Mouse (Mus musculus) embryonic facial prominence, embryonic 15.5 days (tissue): Measurements from ENCODE around the gene Mid1ip1. TPM values are rescaled to one million over a fixed set of nuclear protein-coding genes. Genes with fewer than 3 reads are reported as not detected.
A peak's percentile ranks its signal among the peaks of the same experiment; 100 is the strongest.

Experiments used
- ATAC-seq: fragments of 200-750 bp; cut with Nextera tagmentation; 2 replicates; pipeline ENCODE4 v1.8.0; 2017; ENCODE audit warnings: low read depth, moderate TSS enrichment; ENCODE audit not compliant: insufficient number of reproducible peaks, low FRiP score, low TSS enrichment
- H3K27ac ChIP-seq: fragments of 300-500 bp; sonication (generic); replicated peaks from 2 replicates; pipeline ENCODE4 v1.5.1; 2015; ENCODE audit warnings: mild to moderate bottlenecking, inconsistent platforms
- H3K27me3 ChIP-seq: fragments of 300-500 bp; sonication (generic); 2 replicates; pipeline ENCODE4 v1.6.1; 2015; ENCODE audit warnings: inconsistent platforms
- H3K36me3 ChIP-seq: fragments of 300-500 bp; sonication (generic); 2 replicates; pipeline ENCODE4 v1.6.1; 2015; ENCODE audit warnings: mild to moderate bottlenecking, inconsistent platforms
- H3K4me1 ChIP-seq: fragments of 300-500 bp; sonication (generic); 2 replicates; pipeline ENCODE4 v1.6.1; 2015; ENCODE audit warnings: inconsistent platforms
- H3K4me2 ChIP-seq: fragments of 300-500 bp; sonication (generic); replicated peaks from 2 replicates; pipeline ENCODE4 v1.6.1; 2015; ENCODE audit warnings: mild to moderate bottlenecking, inconsistent platforms
- H3K4me3 ChIP-seq: fragments of 300-500 bp; sonication (generic); replicated peaks from 2 replicates; pipeline ENCODE4 v1.5.1; 2015; ENCODE audit warnings: mild to moderate bottlenecking, inconsistent platforms
- H3K9ac ChIP-seq: fragments of 300-500 bp; sonication (generic); 2 replicates; pipeline ENCODE4 v1.6.1; 2015; ENCODE audit warnings: inconsistent platforms
- H3K9me3 ChIP-seq: fragments of 300-500 bp; sonication (generic); replicated peaks from 2 replicates; pipeline ENCODE4 v1.6.1; 2016; ENCODE audit warnings: inconsistent platforms
- WGBS: fragments of 180-500 bp; shearing (Covaris S2); methylation state at CpG from one replicate; pipeline ENCODE4 v1.1.7; 2015; 5-methylcytosine and 5-hydroxymethylcytosine counted together
- polyA plus RNA-seq: library from polyadenylated mRNA; unstranded; fragments of >200 nt; fragmentation: Nextera tagmentation; extraction: Ambion mirVana; gene quantifications from 2 replicates; pipeline ENCODE4 v1.2.1, GENCODE M21; 2015

Mid1ip1 gene
- polyA plus RNA-seq, result 42.5 and 45.6 TPM in 2 replicates

- WGBS, result 11% methylated on average over 12 of the region's 12 CpGs
- peak within 1 kb of the TSS; percentile 26 for H3K4me3 ChIP-seq
- H3K27ac ChIP-seq, result 0 out of 2 replicates have a peak within 1 kb of the TSS, but pooled peaks have one; percentile 28
- no peaks in the 10 kb centered on the region for H3K9me3 ChIP-seq
- H3K4me1 ChIP-seq, result no peaks in the 10 kb centered on the region
- H3K36me3 ChIP-seq, result no peaks in the 10 kb centered on the region
- no peaks in the 10 kb centered on the region for H3K27me3 ChIP-seq
- H3K4me2 ChIP-seq, result peak within 1 kb of the TSS; percentile 39
- H3K9ac ChIP-seq, result no peak within 1 kb of the TSS
- ATAC-seq, result peak; percentile 86
These were observed at the start of gene Mid1ip1 for GRCm38 (mm10) chrX:10714696-10715140. Mid1ip1 (plus strand) TSS chrX:10715013.

- Histone ChIP-seq H3K4me2 (no peak overlapping the region), H3K27me3 (no peaks in the 10 kb centered on the region), H3K36me3 (no peaks in the 10 kb centered on the region), H3K9ac (no peak overlapping the region), H3K4me1 (no peaks in the 10 kb centered on the region), H3K9me3 (no peaks in the 10 kb centered on the region), H3K4me3 (no peak overlapping the region), H3K27ac (no peak overlapping the region)
- WGBS, result 75% methylated on average over 5 of the region's 5 CpGs
- no peak for ATAC-seq
These were observed 20.2 kb upstream of the Mid1ip1 start for GRCm38 (mm10) chrX:10694455-10695180.

- Histone ChIP-seq H3K27me3 (no peaks in the 10 kb centered on the region), H3K9ac (no peak overlapping the region), H3K4me2 (no peak overlapping the region), H3K27ac (no peak overlapping the region), H3K36me3 (no peaks in the 10 kb centered on the region), H3K9me3 (no peaks in the 10 kb centered on the region), H3K4me3 (no peak overlapping the region), H3K4me1 (no peaks in the 10 kb centered on the region)
- 84% methylated on average over 3 of the region's 3 CpGs for WGBS
- ATAC-seq, result no peak
These were observed 8.1 kb upstream of the Mid1ip1 start for GRCm38 (mm10) chrX:10706728-10707127.

GRCm38 (mm10) chrX:10713839-10714637 is 775 bp upstream of the Mid1ip1 start:
- 32% methylated on average over 11 of the region's 11 CpGs for WGBS

GRCm38 (mm10) chrX:10716917-10717763 is 2.3 kb downstream of the Mid1ip1 start:
- ATAC-seq, result peak; percentile 91
- H3K27ac ChIP-seq, result peak overlapping the region; percentile 71
- WGBS, result 15% methylated on average over 49 of the region's 50 CpGs
- peak overlapping the region; percentile 57 for H3K4me2 ChIP-seq
- H3K4me3 ChIP-seq, result peak overlapping the region; percentile 54
- H3K9me3 ChIP-seq, result no peaks in the 10 kb centered on the region
- H3K9ac ChIP-seq, result peak overlapping the region; percentile 33
- H3K27me3 ChIP-seq, result no peaks in the 10 kb centered on the region
- no peaks in the 10 kb centered on the region for H3K4me1 ChIP-seq
- no peaks in the 10 kb centered on the region for H3K36me3 ChIP-seq

More at GRCm38 (mm10) chrX:10713839-10714637, 775 bp upstream of the Mid1ip1 start:
- H3K4me3 ChIP-seq, result peak overlapping the region; percentile 26
- H3K27ac ChIP-seq, result 0 out of 2 replicates have a peak overlapping the region, but pooled peaks have one; percentile 17
- H3K36me3 ChIP-seq, result no peaks in the 10 kb centered on the region
- no peaks in the 10 kb centered on the region for H3K4me1 ChIP-seq
- no peak for ATAC-seq
- H3K9ac ChIP-seq, result no peak overlapping the region
- H3K4me2 ChIP-seq, result peak overlapping the region; percentile 39
- no peaks in the 10 kb centered on the region for H3K27me3 ChIP-seq
- H3K9me3 ChIP-seq, result no peaks in the 10 kb centered on the region

- WGBS, result 15% methylated on average over 61 of the region's 61 CpGs
- peak overlapping the region; percentile 57 for H3K4me2 ChIP-seq
- H3K4me3 ChIP-seq, result peak overlapping the region; percentile 54
- no peaks in the 10 kb centered on the region for H3K9me3 ChIP-seq
- 0 out of 2 replicates have a peak, but pooled peaks have one; percentile 2 for ATAC-seq
- no peaks in the 10 kb centered on the region for H3K36me3 ChIP-seq
- peak overlapping the region; percentile 71 for H3K27ac ChIP-seq
- H3K4me1 ChIP-seq, result no peaks in the 10 kb centered on the region
- peak overlapping the region; percentile 33 for H3K9ac ChIP-seq
- no peaks in the 10 kb centered on the region for H3K27me3 ChIP-seq
These were observed 3.4 kb downstream of the Mid1ip1 start for GRCm38 (mm10) chrX:10718021-10718837.

GRCm38 (mm10) chrX:10718838-10719539 is 4.2 kb downstream of the Mid1ip1 start:
- Histone ChIP-seq H3K4me2 (peak overlapping the region; percentile 57), H3K9me3 (no peaks in the 10 kb centered on the region), H3K4me1 (no peaks in the 10 kb centered on the region), H3K9ac (peak overlapping the region; percentile 33), H3K27me3 (no peaks in the 10 kb centered on the region), H3K4me3 (peak overlapping the region; percentile 54), H3K27ac (peak overlapping the region; percentile 71), H3K36me3 (no peaks in the 10 kb centered on the region)
- peak; percentile 78 for ATAC-seq
- 19% methylated on average over 22 of the region's 22 CpGs for WGBS

- Histone ChIP-seq H3K9me3 (no peaks in the 10 kb centered on the region), H3K4me2 (no peak overlapping the region), H3K9ac (no peak overlapping the region), H3K4me1 (no peaks in the 10 kb centered on the region), H3K36me3 (no peaks in the 10 kb centered on the region), H3K27ac (no peak overlapping the region), H3K27me3 (no peaks in the 10 kb centered on the region), H3K4me3 (no peak overlapping the region)
- 36% methylated on average over 6 of the region's 6 CpGs for WGBS
- no peak for ATAC-seq
These were observed 5.6 kb downstream of the Mid1ip1 start for GRCm38 (mm10) chrX:10720391-10720790.

- ATAC-seq, result no peak
- H3K27ac ChIP-seq, result no peak overlapping the region
- H3K9me3 ChIP-seq, result no peaks in the 10 kb centered on the region
- no peaks in the 10 kb centered on the region for H3K27me3 ChIP-seq
- no peaks in the 10 kb centered on the region for H3K36me3 ChIP-seq
- no peak overlapping the region for H3K4me3 ChIP-seq
- 100% methylated on average over 1 of the region's 1 CpGs for WGBS
- H3K4me2 ChIP-seq, result no peak overlapping the region
- no peak overlapping the region for H3K9ac ChIP-seq
- no peaks in the 10 kb centered on the region for H3K4me1 ChIP-seq
These were observed 9.8 kb downstream of the Mid1ip1 start for GRCm38 (mm10) chrX:10724571-10724970.

GRCm38 (mm10) chrX:10729488-10729887 is 14.7 kb downstream of the Mid1ip1 start:
- no peaks in the 10 kb centered on the region for H3K9me3 ChIP-seq
- H3K27me3 ChIP-seq, result no peaks in the 10 kb centered on the region
- no peak for ATAC-seq
- no peak overlapping the region for H3K4me3 ChIP-seq
- H3K27ac ChIP-seq, result no peak overlapping the region
- H3K9ac ChIP-seq, result no peak overlapping the region
- H3K4me2 ChIP-seq, result no peak overlapping the region
- H3K4me1 ChIP-seq, result no peaks in the 10 kb centered on the region
- WGBS, result 10% methylated on average over 4 of the region's 6 CpGs
- H3K36me3 ChIP-seq, result no peaks in the 10 kb centered on the region
